Mouse (Mus musculus) layer of hippocampus, postnatal 14 days (tissue): Measurements from ENCODE around the gene Xpr1. TPM values are rescaled to one million over a fixed set of nuclear protein-coding genes. Genes with fewer than 3 reads are reported as not detected.
A peak's percentile ranks its signal among the peaks of the same experiment; 100 is the strongest.

Experiments used
- DNase-seq, 2 experiments: peaks; one replicate each; pipeline ENCODE4 v3.0.0; 2021 to 2022; ENCODE audit warnings: low spot score in 2 of 2, mixed read lengths in 1 of 2
- long read RNA-seq, 2 experiments: library from polyadenylated mRNA; stranded (forward); transcript quantifications; one replicate each; pipeline ENCODE4 v2.0.0; 2021
- total RNA-seq, 2 experiments: library from RNA; stranded (reverse); gene quantifications; 2 replicates each; pipeline ENCODE4 v1.2.3; 2021

Xpr1 gene
- total RNA-seq: 10 to 100 TPM; 91.6 to 94.7 TPM
- long read RNA-seq, experiment 1, partial matches to known transcripts: 0 of 4 reads
- long read RNA-seq, experiment 1, other reads (novel, unspliced or antisense): 4 of 4 reads
- long read RNA-seq, experiment 2, partial matches to known transcripts: 0 of 6 reads
- long read RNA-seq, experiment 2, other reads (novel, unspliced or antisense): 6 of 6 reads

- peak; percentile 93 to 95 for DNase-seq
These were observed at the start of gene Xpr1 for GRCm38 (mm10) chr1:155416701-155417677. TSS of gene Xpr1 (minus strand) at chr1:155417415.

- DNase-seq: no peak
These were observed 46.2 kb upstream of the Xpr1 start for GRCm38 (mm10) chr1:155463442-155463841.

- DNase-seq: no peak
These were observed 45.4 kb upstream of the Xpr1 start for GRCm38 (mm10) chr1:155462582-155462981.

GRCm38 (mm10) chr1:155457532-155457931 is 40.3 kb upstream of the Xpr1 start:
- no peak for DNase-seq

GRCm38 (mm10) chr1:155453180-155453579 is 36.0 kb upstream of the Xpr1 start:
- DNase-seq: no peak

DNA sequence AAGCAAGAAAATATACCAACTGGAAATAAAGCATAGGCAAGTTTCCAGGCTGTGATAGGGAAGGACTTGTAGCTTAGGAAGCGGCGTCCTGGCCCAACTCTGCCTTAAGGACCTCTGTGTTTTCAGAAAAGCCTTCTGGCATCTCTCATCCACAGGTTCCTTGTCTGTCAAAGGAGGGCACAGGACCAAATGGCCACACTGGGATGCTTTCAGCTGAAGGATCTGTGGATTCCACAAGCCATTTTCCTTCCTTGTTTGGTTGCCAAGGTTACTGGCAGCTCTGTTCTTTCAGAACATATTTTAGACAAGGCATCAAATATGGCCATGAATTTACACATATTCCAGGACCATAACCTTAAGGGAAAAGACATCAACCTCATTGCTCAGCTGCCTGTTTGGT is 31.7 kb upstream of the Xpr1 start:
- peak; percentile 28 to 30 for DNase-seq

DNA sequence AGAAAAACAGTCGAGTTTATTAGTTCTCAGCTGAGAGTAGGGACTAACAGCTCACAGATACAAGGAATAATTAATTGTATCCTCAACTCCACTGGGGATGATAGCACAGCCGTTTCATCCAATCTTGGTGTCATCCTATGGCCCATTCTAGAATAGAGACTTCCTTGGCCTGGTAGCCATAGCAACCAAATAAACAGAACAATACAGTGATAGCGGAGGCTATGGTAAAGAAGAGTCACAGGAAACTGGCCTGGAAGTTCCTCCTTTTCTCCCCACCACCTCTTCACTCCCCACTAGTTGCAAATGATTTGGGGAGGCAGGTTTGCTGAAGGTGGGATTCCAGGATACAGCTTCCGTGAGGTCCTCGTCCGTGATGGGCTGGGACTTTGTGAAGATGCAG is 30.1 kb upstream of the Xpr1 start:
- no peak for DNase-seq

DNA sequence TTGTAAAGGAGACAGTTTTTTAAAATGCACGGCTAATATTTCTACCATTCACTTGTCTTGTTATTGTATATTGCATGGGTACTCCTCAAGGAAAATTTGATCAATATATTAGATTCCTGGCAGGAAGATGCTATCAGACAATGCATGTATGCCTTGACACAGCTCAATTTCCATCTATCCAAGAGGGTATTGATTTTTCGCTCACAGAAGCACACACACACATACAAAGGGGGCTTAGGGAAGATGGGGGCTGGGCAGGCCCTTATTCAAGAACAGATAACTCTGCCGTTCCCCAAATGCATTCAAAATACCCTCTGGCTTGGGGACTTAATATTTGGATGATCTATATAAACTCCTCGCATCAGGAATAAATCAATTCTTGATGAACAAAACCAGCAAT is 25.9 kb upstream of the Xpr1 start:
- no peak for DNase-seq

GRCm38 (mm10) chr1:155442521-155443001 is 25.3 kb upstream of the Xpr1 start:
- DNase-seq: peak; percentile 32 to 45

- no peak for DNase-seq
These were observed 22.3 kb upstream of the Xpr1 start for GRCm38 (mm10) chr1:155439551-155439950.

DNA sequence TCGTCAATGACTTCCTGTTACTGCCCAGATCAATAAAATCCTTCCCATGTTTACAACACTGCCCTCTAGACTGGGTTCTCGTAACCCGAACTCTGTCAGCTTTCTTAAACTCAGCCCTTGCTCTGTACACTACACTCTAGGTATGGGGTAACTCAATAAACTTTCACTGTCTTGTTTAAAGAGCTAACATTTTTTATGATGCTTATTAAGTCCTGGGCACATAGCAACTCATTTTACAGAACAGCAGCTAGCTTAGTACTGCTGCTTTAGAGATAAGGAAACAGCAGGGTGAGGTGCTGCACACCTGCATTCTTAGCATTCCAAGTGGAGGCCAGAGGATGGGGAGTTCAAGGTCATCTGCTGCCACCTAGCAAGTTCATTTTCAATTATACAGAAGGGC is 21.3 kb upstream of the Xpr1 start:
- DNase-seq: no peak

- DNase-seq: no peak
These were observed 12.1 kb upstream of the Xpr1 start for GRCm38 (mm10) chr1:155429304-155429703.

DNA sequence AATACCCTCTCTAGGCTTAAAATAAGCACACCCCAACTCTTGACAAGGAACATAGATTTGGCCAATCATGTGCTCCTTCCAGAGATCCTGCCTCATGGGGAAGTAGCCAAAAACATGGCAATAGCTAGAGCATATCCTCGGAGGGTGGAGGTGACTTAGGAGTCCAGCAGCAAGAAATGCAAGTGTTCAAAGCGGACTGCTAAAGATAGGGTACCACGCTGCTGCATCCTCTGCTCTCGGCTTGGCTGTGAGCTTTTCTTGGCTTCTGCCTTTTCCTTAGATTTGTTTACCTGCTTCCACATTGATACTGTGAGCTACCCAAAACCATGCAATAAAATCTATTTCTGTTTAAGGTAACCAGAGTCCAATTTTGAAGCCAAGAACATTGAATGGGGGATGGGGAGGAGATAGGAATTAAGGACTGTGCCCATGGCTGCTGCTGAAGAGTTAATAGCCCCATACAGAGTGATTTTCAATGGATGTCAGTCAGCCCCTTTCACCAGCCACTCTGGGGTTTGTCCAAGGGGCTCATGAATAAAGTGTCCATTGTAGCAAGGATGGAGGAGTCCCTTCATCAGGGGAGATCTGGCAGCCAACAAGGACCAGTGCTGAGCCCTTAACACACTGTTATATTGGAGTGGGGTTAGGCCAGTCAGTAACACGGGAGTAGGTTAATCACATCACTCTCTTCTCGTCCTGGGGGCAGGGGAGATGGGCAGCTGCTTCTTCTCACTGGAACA is 10.1 kb upstream of the Xpr1 start:
- peak in 1 of 2 experiments; percentile 22 for DNase-seq

DNA sequence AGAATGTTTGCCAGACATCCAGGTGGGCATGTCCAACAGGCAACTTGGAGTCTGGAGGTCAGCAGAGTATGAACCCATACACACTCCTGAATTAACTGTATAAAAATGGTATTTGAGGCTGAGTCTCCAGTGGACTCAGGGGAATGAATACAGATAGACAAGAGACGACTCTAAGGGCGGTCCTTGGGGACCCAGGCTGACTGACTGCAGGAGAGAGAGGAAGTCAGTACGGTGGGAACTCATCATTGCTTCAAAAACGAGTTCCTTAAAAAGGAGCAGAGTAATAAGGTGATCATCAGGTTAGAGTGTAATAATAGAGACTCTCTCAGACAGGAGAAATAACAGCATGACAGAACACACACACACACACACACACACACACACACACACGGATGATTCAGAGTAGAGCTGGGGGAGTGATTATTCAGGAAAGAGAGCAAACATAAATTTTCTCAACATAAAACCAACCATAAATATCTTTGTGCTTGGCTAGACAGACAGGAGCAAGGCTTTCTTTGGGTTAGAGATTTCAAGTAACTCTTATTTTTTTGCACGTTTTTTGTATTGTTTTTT is 8.6 kb upstream of the Xpr1 start:
- no peak for DNase-seq

- no peak for DNase-seq
These were observed 8.1 kb upstream of the Xpr1 start for GRCm38 (mm10) chr1:155425285-155425684.

DNA sequence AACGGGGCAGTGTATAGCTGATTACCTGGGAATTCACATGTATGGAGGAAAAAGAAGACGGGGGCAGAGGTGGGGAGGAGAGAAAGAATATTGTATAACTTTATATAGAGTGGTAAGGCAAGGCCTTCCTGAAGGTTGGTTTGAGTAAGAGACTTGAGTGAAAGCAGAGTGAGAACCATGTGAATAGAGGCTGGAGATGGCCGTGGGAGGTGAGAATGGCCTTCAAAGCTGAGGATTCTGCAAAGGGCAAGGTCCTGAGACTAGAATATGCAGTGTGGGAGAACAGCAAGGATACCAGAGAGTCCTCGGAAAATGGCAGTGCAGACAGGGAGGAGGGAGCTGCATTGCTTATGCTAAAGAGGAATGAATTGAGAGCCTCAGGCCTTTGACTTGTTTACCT is 6.6 kb upstream of the Xpr1 start:
- DNase-seq: no peak

DNA sequence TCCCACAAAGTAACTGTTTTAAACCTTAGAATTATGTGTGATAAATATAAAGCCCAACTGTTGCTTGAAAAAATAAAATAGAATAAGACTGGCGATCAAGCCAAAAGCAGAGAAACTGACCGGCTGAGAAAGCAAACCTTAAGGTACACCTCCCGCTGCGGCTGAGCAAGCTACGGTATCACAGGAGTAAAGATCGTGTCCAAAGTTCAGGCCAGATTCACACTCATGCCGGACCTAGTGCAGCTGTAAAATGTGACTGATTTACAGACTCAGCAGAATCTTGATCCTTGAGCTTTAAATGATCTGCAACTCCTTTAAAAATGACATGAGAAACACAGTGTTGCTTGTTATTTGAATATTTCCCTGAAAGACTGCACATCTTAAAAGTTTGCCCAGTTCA is 4.8 kb upstream of the Xpr1 start:
- DNase-seq: no peak

GRCm38 (mm10) chr1:155416147-155416700 is 991 bp downstream of the Xpr1 start:
- DNase-seq: no peak

DNA sequence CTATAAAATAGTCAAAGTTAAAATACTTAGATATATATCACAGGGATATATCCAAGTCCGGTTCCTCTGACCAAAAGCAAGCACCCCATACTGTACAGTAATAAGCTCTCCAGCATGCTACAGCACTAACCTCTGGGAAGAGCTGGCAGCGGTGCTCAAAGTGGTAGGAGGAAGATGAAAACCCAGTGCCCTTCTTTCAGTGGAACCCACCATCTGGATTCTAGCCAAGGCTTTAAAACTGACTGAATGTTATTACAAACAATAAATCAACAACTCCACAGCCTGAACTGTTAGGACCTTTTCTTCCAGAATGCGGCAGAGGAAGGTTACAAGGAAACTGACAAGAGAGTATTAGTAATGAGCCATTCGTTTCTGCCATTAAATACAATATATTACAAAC is 1.8 kb downstream of the Xpr1 start:
- no peak for DNase-seq

DNA sequence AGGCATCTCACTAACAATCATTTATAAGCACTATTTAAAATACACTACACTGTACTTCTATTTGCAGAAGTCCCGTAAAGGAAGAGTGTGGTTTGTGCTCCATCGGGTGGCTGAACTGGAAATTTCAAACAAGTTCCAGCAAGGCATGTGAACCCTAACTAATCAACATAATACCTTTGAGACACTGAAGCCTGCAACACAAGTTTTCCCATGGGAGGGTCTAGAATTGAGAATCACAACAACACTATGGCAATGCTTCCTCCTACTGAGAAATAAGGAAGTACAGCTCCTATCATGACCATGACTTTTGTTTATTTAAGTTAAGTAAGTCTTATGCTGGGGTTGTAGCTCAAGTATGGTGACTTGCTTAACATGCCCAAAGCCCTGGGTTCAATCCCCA is 4.5 kb downstream of the Xpr1 start:
- no peak for DNase-seq

DNA sequence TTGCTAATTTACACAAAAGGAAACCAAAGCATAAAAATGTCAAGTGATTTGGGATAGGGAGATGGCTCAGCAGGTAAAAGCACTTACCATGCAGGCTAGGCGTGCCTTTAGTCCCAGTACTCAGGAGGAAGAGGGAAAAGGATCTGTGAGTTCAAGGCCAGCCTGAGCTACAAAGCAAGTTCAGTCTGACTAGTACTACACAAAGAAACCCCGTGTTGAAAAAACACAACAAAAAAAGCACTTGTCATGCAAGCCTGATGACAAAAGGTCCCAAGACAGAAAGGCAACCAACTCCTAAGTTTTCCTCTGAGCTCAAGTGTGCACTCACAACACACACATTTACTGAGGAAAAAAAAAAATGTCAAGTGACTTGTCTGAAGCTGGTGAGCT is 8.6 kb downstream of the Xpr1 start:
- DNase-seq: no peak
